Mouse (Mus musculus) embryonic facial prominence, embryonic 13.5 days (tissue): ENCODE results near the gene Zfand6. TPM values are rescaled to one million over a fixed set of nuclear protein-coding genes. Genes with fewer than 3 reads are reported as not detected.

Source experiments
- ATAC-seq: fragments of 200-750 bp; cut with Nextera tagmentation; 2 replicates; pipeline ENCODE4 v1.8.0; 2017; ENCODE audit warnings: low read depth; ENCODE audit not compliant: insufficient number of reproducible peaks, insufficient read depth, low FRiP score, low TSS enrichment
- H3K27ac ChIP-seq: fragments of 300-500 bp; sonication (generic); 2 replicates; pipeline ENCODE4 v1.5.1; 2015; ENCODE audit warnings: moderate library complexity, mild to moderate bottlenecking, inconsistent platforms
- H3K27me3 ChIP-seq: fragments of 300-500 bp; sonication (generic); 2 replicates; pipeline ENCODE4 v1.6.1; 2015; ENCODE audit warnings: mild to moderate bottlenecking, inconsistent platforms
- H3K36me3 ChIP-seq: fragments of 300-500 bp; sonication (generic); 2 replicates; pipeline ENCODE4 v1.6.1; 2015; ENCODE audit warnings: mild to moderate bottlenecking, inconsistent platforms
- H3K4me1 ChIP-seq: fragments of 300-500 bp; sonication (generic); 2 replicates; pipeline ENCODE4 v1.6.1; 2015; ENCODE audit warnings: inconsistent platforms
- H3K4me2 ChIP-seq: fragments of 300-500 bp; sonication (generic); 2 replicates; pipeline ENCODE4 v1.6.1; 2015; ENCODE audit warnings: moderate library complexity, mild to moderate bottlenecking, inconsistent platforms
- H3K4me3 ChIP-seq: fragments of 300-500 bp; sonication (generic); 2 replicates; pipeline ENCODE4 v1.5.1; 2015; ENCODE audit warnings: mild to moderate bottlenecking, inconsistent platforms
- H3K9ac ChIP-seq: fragments of 300-500 bp; sonication (generic); 2 replicates; pipeline ENCODE4 v1.6.1; 2015; ENCODE audit warnings: mild to moderate bottlenecking, inconsistent platforms
- H3K9me3 ChIP-seq: fragments of 300-500 bp; sonication (generic); 2 replicates; pipeline ENCODE4 v1.6.1; 2016; ENCODE audit warnings: inconsistent platforms
- WGBS: fragments of 180-500 bp; shearing (Covaris S2); methylation state at CpG from one replicate; pipeline ENCODE4 v1.1.7; 2015; ENCODE audit warnings: mixed read lengths; 5-methylcytosine and 5-hydroxymethylcytosine counted together
- polyA plus RNA-seq: library from polyadenylated mRNA; unstranded; fragments of >200 nt; fragmentation: Nextera tagmentation; extraction: Ambion mirVana; gene quantifications from 2 replicates; pipeline ENCODE4 v1.2.1, GENCODE M21; 2015

Gene Zfand6
- polyA plus RNA-seq, 1 experiment from 2014 or later: 170 TPM

DNA sequence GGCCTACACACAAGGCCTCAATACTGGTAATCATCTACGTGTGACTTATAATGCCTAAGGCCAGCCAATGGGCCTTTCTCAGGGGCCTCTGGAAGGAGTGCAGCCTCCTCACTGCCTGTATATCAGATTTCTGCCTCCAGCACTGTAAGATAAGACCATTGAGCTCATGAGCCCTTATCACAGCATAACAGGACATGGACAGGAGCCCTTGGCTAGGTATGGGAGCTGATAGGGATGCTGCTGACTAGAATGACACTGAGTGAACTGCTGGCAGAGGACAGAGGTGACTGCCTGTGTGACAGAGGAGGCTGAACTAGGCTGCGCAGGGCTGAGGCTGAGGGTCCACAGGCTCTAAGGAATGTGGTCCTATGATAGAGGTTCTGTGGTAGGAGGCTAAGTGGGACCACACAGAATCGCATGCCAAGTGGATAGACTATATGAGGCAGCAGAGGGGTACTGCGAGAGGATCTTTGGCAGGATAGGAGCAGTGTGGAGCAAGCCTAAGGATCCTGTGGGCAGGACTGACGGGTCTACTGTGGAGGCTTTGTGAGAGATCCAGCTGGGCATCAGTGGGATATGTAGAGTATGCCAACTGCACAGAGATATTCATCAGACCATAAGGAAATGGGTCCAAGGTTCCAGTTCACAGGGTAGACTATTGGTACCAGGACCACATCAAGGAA is 102.5 kb downstream of the Zfand6 start:
- H3K4me1 ChIP-seq: no peaks in the 10 kb centered on the region
- no peak for ATAC-seq
- WGBS: 80% methylated on average over 5 of the region's 5 CpGs
- no peak overlapping the region for H3K4me2 ChIP-seq
- H3K36me3 ChIP-seq: no peaks in the 10 kb centered on the region
- no peak overlapping the region for H3K9ac ChIP-seq
- H3K4me3 ChIP-seq: no peak overlapping the region
- H3K27ac ChIP-seq: no peak overlapping the region
- H3K9me3 ChIP-seq: no peaks in the 10 kb centered on the region
- no peaks in the 10 kb centered on the region for H3K27me3 ChIP-seq

DNA sequence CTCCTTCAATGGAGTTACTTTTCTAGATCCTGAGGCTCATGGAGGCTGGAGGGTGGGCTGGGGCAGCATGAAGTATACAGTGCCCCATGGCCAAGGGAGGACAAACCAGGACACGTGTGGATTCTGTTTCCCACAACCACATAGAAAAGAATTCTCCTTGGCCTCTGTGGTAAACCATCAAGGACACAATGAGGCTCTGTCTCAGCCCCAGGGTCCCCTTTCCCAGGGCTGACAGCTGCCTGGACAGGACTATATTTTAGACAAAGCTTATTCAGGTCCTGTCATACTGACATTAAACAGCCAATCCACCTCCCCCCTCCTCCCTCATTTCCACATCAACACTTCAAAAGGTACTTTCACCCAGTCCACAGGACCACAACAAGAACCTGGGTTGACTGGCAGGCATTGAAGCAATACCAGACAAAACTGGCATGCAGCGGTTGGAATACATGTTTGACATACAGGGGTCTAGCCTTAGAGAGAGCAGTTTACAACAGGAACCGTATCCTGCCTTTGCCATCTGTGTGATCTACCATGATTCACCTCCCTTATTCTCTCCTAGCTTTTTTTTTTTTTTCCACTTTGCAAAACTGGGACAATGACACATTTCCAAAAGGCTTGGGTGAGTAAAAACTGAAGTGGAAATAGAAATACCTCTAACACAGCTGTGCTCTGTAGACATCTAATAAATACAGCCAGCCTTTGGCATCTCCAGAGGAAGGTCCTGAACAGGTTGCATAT is 103.2 kb downstream of the Zfand6 start:
- H3K9me3 ChIP-seq: no peaks in the 10 kb centered on the region

DNA sequence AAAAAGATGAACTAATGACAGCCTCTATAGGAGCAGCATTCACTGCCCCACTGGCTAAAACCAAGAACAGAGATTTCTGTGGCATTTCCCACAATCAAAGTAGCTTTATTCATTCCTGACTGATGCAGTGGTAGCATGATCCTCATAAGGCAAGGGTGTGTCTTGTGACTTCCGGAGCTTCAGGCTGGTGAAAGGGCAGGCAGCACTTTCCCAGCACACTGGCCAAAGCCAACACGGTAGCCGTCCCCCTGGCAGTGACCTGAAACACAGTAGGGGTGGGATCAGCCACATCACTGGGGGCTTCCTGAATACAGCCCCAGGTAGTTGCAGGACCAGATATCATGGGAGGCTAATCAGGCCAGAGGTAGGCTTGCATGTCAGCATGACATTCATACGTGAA is 104.7 kb downstream of the Zfand6 start:
- ATAC-seq: no peak
- Histone ChIP-seq H3K9ac (no peak overlapping the region), H3K27me3 (no peaks in the 10 kb centered on the region), H3K4me3 (no peak overlapping the region), H3K36me3 (no peaks in the 10 kb centered on the region), H3K9me3 (no peaks in the 10 kb centered on the region), H3K4me1 (no peaks in the 10 kb centered on the region), H3K4me2 (no peak overlapping the region), H3K27ac (no peak overlapping the region)
- 90% methylated on average over 4 of the region's 4 CpGs for WGBS

More for the DNA sequence above, 103.2 kb downstream of the Zfand6 start:
- ATAC-seq: no peak
- no peaks in the 10 kb centered on the region for H3K36me3 ChIP-seq
- no peak overlapping the region for H3K4me2 ChIP-seq
- no peak overlapping the region for H3K9ac ChIP-seq
- no peak overlapping the region for H3K27ac ChIP-seq
- no peaks in the 10 kb centered on the region for H3K27me3 ChIP-seq
- H3K4me1 ChIP-seq: no peaks in the 10 kb centered on the region
- no peak overlapping the region for H3K4me3 ChIP-seq
- 64% methylated on average over 3 of the region's 3 CpGs for WGBS

DNA sequence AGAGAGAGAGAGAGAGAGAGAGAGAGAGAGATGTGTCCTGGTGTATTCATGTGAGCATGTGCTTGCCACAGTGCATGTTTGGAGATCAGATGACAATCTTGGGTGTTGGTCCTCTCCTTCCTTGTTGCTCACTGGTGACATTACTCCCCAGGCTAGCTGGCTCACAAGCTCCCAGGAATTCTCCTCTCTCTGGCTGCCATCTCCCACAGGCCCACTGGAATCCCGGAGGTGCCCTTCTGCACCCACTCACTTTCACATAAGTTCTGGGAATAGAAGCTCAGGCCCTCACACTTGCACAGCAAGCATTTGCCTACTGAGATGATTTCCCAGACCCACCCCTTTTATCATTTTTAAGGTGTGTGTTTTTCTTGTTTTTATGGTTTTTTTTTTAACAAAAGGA is 110.0 kb downstream of the Zfand6 start:
- no peaks in the 10 kb centered on the region for H3K9me3 ChIP-seq
- WGBS: 93% methylated on average over 1 of the region's 1 CpGs
- H3K27ac ChIP-seq: no peak overlapping the region
- no peak for ATAC-seq
- H3K4me1 ChIP-seq: no peaks in the 10 kb centered on the region
- H3K27me3 ChIP-seq: no peaks in the 10 kb centered on the region
- H3K9ac ChIP-seq: no peak overlapping the region
- no peak overlapping the region for H3K4me2 ChIP-seq
- no peak overlapping the region for H3K4me3 ChIP-seq
- H3K36me3 ChIP-seq: no peaks in the 10 kb centered on the region

DNA sequence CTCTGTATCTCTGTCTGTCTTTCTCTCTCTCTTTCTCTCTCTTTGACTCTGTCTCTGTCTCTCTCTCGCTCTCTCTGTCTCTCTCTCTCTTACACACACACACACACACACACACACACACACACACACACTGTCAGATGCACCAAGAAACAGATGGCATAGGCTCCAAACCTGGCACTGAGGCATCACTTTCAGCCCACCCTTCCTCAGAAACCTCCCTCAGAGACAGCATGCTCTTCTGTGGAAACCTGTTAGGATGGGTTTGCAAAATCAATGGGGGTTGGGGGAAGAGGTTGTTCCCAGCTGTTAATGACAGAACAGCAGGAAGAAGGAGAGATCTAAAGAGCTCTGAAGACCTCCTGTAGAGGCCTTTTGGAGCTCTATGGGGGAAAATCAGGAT is 110.9 kb downstream of the Zfand6 start:
- ATAC-seq: no peak
- Histone ChIP-seq H3K4me2 (no peak overlapping the region), H3K27ac (no peak overlapping the region), H3K4me1 (no peaks in the 10 kb centered on the region), H3K4me3 (no peak overlapping the region), H3K27me3 (no peaks in the 10 kb centered on the region), H3K9me3 (no peaks in the 10 kb centered on the region), H3K36me3 (no peaks in the 10 kb centered on the region), H3K9ac (no peak overlapping the region)
- WGBS: 86% methylated on average over 1 of the region's 1 CpGs

DNA sequence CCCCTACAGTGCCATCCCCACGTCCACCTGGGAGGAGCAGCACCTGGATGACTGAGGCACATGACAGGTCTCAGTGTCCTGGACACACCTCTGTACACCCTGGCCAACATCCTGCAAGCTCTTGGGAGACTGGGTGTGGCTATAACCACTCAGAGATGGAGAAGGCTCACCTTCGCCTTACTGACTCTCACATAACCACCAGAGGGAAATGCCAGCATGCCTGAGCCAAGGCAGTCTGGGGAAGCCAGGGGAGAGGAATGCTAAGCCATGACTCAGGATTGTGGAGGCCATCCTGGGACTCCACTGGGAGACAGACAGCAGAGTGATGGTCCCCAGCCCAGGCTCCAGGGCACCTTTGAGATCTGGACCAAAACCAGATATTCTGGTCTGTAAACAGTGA is 112.7 kb downstream of the Zfand6 start:
- Histone ChIP-seq H3K4me3 (no peak overlapping the region), H3K27ac (no peak overlapping the region), H3K4me1 (no peaks in the 10 kb centered on the region), H3K9ac (no peak overlapping the region), H3K9me3 (no peaks in the 10 kb centered on the region), H3K27me3 (no peaks in the 10 kb centered on the region), H3K36me3 (no peaks in the 10 kb centered on the region), H3K4me2 (no peak overlapping the region)
- WGBS: 73% methylated on average over 2 of the region's 2 CpGs
- ATAC-seq: 0 out of 2 replicates have a peak, but pooled peaks have one; percentile 37

DNA sequence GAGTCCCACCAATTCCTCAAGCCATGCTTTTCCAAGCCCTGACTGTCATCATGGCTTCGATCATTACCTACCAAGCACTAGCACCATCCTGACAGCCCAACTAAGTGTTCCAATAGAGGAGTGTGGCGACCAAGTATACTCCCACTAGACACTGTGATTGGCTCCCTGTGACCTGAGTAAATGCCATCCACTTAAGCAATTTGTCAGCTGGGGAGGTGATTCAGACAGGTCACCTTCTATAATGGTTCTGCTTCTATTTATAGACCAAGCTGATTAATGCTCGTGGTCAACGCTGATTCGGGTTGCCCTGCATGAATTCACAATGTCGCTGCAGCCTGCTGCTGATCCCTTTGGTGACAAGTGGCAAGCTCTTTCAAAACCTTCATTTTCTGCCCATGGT is 123.6 kb downstream of the Zfand6 start:
- no peak for ATAC-seq
- no peak overlapping the region for H3K4me2 ChIP-seq
- H3K4me3 ChIP-seq: no peak overlapping the region
- no peaks in the 10 kb centered on the region for H3K9me3 ChIP-seq
- WGBS: 66% methylated on average over 6 of the region's 6 CpGs
- H3K36me3 ChIP-seq: no peaks in the 10 kb centered on the region
- no peak overlapping the region for H3K27ac ChIP-seq
- no peaks in the 10 kb centered on the region for H3K4me1 ChIP-seq
- no peaks in the 10 kb centered on the region for H3K27me3 ChIP-seq
- no peak overlapping the region for H3K9ac ChIP-seq

DNA sequence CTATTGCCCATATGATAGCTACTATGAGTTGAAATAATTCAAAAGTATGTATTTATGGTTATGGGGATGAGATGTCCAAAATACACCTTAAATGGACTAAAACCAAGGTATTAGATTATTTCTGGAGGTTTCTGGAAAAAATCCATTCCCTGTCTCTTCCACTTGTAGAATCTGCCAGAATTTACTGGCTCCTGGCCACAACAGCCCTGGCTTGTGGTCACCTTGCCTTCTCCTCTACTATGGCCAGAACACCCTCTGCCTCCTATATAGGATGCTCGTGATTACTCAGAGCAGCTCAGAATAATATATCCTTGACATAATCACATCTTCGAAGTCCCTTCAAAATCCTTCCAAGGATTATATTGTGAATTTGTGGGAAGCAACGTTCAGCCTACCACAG is 125.5 kb downstream of the Zfand6 start:
- no peak overlapping the region for H3K4me2 ChIP-seq
- ATAC-seq: no peak
- H3K27ac ChIP-seq: no peak overlapping the region
- no peak overlapping the region for H3K9ac ChIP-seq
- H3K9me3 ChIP-seq: no peaks in the 10 kb centered on the region
- no peaks in the 10 kb centered on the region for H3K27me3 ChIP-seq
- no peaks in the 10 kb centered on the region for H3K4me1 ChIP-seq
- H3K4me3 ChIP-seq: no peak overlapping the region
- WGBS: 87% methylated on average over 3 of the region's 3 CpGs
- no peaks in the 10 kb centered on the region for H3K36me3 ChIP-seq

Other genes with a start within 250 kb of the Zfand6 start
- gene Gm2115, start 161.0 kb downstream of the Zfand6 start, polyA plus RNA-seq: 0.21 and 0.26 TPM in 2 replicates
- 4.4 and 7.2 TPM in 2 replicates for gene Fah, start 83.2 kb downstream of the Zfand6 start, polyA plus RNA-seq
- gene Olfr291, start 163.6 kb upstream of the Zfand6 start, polyA plus RNA-seq: not detected in 2 replicates